Mouse (Mus musculus): ENCODE results near the gene Clec12b.

The Clec12b gene

GRCm38 (mm10) chr6:129385774-129386173 is at the start of gene Clec12b:
TSS of gene Clec12b (minus strand) at chr6:129385874.
- DNase-seq: no peak

DNA sequence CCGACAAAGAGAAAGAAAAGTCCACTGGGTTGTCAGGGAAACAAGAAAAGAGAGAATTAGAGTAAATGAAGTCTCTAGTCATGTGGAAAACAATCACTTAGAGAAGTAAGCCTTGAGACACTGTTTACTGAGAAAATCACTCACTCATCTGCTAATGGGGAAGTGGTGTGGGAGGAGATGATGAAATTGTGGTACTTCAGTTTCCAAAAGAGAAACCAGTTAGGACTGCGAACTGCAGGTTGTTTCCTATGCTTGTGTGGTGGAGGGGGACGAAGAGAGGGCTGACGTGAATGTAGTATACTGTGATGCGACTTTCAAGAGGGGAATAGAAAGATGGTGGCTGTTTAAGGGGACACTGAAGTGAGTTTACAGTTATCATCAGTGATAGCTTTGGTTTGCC is 48.6 kb upstream of the Clec12b start:
- no peak for DNase-seq

- DNase-seq: no peak
Measured at GRCm38 (mm10) chr6:129427281-129427680, 41.6 kb upstream of the Clec12b start.

DNA sequence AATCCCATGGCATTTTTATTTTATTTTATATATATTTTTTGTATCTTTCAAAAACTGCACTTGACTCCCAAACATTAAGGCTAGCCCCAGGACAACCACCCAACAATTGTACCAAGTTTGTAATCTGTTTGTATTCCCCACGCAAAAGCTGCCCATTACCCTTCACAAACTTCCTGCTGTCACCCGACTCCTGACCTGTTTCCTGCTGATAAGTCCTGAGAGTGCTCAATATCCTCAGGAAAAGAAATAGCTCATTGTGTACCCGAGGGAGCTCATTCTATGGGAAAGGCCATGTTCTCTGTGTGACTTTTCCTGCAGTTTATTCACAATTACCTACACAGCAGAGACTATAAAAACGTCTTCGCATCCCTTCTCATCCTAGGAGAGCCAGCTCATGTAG is 40.1 kb upstream of the Clec12b start:
- peak; percentile 72 for DNase-seq

GRCm38 (mm10) chr6:129425217-129425616 is 39.5 kb upstream of the Clec12b start:
- DNase-seq: no peak

DNA sequence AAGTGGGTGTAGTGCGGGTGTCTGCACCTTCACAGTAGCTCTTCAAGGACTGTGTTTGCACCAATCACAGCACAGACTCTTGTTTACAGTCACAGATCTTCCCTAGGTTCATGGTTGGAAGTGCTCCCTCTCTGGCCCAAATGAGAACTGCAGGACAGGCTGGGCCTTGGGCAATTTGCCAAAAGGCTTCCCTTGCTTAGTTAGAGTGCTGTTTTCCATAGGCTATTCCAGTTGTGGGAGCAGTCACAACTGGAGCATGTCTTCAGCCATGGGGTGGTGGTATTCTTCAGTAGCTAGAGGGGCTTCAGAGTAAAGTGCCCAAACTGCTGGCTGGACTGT is 38.0 kb upstream of the Clec12b start:
- peak; percentile 90 for DNase-seq

GRCm38 (mm10) chr6:129423040-129423733 is 37.5 kb upstream of the Clec12b start:
- no peak for DNase-seq

DNA sequence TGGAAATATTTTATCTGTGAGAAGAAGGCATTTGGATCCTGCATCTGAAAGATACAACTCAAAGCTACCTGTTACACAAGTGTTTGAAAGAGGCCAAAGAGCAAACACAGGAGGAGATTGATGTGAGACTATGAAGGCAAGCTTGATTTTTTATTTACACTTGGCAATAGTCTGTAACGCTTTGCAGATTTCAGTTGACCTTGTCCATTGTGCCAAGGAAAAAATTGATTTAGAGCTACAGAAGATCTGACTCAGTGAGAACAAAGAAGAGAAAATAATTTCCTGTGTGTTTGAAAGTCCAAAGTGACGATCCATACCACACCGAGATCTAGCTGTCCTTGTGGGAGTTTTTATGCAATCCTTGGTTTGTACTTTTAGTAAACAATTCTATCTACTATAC is 36.6 kb upstream of the Clec12b start:
- DNase-seq: no peak

DNA sequence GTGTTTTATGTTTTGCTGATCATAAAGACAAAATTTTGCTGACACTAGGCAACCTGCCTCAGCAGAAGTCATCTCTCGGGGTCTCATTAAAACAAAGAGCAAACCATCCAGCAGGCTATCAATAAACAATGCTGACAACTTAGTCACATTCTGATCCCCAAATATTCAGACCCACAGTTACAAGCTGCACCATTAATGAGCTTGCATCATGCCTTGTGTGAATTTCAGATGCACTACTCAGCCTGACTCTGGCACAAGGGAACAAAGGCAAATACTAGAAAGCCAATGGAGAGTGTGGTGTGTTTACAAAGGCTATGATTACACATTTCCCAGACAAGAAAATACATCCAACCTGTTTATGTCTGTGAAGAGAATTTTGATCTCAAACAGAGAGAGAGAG is 28.5 kb upstream of the Clec12b start:
- no peak for DNase-seq

DNA sequence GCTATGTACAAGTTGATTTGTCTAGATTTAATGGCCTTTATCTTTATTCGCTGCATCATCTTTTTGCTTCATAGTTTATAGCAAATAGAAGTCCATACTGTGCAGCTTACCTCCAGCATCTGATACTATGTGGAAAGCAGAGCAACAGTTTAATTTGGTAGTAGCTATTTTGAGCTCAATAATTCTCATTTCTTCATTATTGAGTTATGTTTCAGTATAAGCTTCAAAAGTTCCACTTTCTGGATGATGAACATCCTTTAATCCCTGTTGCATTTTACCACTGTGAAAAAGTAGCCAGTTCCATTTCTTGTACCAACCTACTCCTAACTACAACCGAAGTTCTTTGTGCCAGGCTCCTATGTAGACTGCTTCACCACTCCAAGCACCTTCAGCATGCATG is 22.9 kb upstream of the Clec12b start, which contains the start of gene Clec9a:
Gene Clec9a, plus strand, starts transcription at position 301 of the 400 bp plus-strand sequence.
- no peak for DNase-seq

- peak; percentile 31 for DNase-seq
Measured at GRCm38 (mm10) chr6:129407324-129407723, 21.6 kb upstream of the Clec12b start.

- DNase-seq: no peak
Measured at GRCm38 (mm10) chr6:129405999-129406398, 20.3 kb upstream of the Clec12b start.

- DNase-seq: no peak
Measured at GRCm38 (mm10) chr6:129403391-129403790, 17.7 kb upstream of the Clec12b start.

DNA sequence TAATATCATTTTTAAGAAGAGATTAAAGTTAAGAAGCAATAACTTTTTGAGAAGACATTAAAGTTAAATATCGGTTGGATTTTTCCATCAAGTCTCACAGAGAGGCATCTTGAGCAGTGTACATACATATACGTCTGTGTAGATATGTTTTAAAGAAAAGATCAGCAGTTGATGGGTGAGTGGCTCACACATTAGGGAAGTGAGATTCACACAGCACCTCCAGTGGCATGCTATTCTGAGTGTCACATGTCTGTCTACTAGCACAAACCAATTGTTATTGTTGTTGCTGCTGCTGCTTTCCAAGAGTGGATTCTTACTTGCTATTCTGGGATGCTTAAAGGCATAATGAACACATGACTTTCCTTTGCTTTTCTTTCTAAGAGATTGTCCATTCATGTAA is 16.7 kb upstream of the Clec12b start:
- DNase-seq: no peak

DNA sequence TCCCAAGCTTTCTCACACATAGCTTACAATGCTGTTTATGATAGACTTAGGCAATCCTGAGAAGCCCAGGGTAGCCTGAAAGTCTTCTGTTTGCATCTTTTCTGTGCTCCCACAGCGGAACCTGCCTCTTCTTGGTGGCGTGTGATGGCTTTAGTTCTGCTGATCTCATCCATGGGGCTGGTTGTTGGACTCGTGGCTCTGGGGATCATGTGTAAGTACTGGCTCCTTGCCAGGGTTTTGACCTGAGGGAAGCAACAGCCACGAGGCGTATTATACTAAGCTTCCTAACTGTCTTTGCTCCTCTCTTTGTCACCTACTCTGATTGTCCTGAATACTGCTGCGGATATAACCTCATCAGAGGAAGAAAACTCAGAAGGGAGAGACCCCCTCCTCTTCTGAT is 14.3 kb upstream of the Clec12b start:
- DNase-seq: peak; percentile 65

- DNase-seq: no peak
Measured at GRCm38 (mm10) chr6:129396997-129397396, 11.3 kb upstream of the Clec12b start, which contains the start of gene Clec1b. TSS of gene Clec1b (plus strand) at chr6:129397297.

GRCm38 (mm10) chr6:129393732-129394131 is 8.1 kb upstream of the Clec12b start:
- DNase-seq: no peak

DNA sequence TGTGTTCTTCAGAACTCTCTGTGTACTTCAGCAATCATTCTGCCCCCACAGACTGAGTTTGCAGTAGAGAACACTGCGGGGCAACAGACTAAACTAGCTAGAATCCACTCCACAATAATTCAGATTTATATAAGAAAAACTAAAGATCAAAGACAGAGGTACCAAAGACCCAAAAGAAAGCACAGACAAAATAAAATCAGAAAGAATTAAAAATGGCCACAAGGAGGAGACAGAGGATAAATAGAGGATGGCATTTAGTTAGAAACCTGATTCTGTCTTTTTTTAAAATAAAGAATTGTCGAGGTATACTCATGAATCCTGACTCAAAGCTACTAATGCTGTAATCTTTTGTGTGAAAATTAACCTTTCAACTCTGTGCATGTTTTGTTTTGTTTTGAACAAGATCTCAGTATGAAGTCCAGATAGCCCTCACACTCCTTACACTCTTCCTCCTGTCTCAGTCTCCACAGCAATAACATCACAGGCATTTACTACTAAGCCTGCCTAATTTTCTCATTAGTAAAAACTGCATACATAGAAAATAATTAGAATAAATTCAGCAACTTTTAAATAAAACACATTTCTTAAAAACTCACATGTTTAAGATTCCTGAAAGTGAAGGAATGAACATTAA is 7.5 kb upstream of the Clec12b start:
- DNase-seq: peak; percentile 54

DNA sequence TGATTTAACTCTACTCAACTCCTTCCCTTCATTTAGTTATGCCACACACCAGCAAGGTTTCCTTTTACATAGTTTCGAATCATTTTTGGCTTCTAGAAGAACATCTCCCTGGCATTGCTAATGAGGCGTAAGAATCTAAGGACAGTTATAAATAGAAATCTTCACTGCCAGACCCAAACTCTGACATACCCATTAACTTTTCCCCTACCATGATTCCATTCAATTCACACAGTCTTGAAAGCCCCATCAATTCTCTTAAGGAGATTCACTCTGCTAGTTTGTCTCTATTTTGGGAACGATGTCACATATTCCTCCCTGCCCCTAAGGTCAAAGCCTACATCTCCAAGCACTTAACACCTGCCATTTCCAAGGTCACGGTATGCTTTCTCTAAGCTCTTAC is 674 bp downstream of the Clec12b start:
- no peak for DNase-seq

DNA sequence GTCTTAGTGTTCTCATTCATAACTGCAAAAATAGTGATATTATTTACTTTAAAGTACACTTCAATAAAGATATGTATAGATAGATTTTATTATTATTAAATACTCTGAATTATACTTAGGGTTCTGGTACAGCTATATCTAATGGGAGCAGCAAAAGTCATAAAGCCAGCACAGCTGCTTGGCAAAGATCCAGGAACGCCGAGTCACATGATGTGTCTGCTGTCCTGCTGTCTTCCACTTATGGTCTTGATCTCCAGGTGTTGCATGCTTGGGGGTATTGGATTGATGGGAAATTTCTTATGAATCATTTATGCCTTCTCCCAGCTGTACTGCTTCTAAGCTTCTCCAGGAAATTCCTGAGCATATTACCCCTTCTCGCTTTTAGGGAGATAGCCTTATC is 2.2 kb downstream of the Clec12b start:
- DNase-seq: no peak

DNA sequence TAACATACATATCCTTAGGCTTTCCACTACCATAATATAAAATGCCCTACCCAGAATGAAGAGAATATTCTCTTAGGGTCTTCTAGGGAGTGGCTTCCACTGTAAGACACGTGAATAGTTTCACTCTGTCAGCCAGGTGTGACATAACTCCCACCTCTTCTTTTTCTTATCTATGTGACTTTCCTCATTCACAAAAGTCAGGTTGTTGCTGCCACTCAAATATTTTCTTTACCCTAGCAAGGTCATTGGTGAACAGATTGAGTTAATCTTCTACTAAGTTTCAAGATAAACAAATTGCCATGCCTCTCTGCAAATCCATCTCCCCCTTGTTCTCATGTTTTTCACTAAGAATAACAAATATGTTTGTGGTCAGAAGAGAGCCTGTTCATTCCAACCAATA is 3.9 kb downstream of the Clec12b start:
- peak; percentile 31 for DNase-seq

- DNase-seq: no peak
Measured at GRCm38 (mm10) chr6:129380454-129380853, 5.2 kb downstream of the Clec12b start.

GRCm38 (mm10) chr6:129374937-129375471 is 10.7 kb downstream of the Clec12b start:
- no peak for DNase-seq

DNA sequence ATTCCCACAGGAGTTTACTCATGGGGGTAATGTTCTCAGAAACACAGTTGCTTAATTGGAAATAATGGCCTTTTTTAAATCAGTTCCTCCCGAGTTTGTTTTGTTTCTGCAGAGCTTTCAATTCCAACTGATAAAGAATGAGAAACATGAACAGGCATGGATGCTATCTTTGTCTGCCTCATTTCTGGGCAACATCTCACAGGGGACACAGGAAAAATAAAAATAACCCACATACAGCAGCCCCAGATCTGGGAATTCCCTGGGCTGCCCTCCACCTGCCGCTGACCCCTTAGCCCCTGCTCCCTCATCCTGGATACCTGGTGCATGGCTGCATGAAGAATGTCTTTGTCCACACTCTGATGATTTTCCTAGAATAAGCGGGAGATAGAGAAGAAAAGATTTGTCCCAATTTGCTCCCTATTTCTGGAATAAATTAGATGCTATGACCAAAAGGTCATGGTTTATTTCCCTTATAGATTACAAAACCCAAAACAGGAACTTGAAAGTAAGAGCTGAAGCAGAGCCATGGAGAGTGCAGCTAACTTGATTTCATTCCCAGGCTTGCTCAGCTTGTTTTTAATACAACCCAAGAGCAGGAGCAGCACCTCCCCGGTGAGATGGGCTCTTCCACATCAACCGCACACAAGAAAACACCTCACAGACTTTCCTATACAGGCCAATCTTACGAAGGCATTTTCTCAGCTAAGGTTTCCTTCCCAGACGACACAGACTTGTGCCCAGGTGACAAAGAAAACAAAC is 16.1 kb downstream of the Clec12b start:
- no peak for DNase-seq

Measured in kidney, adult 9 months (tissue).